Mouse (Mus musculus) heart, postnatal 0 days (tissue): Measurements from ENCODE around the gene Twsg1.

Source experiments
- CTCF ChIP-seq: IDR thresholded peaks from 2 replicates; pipeline ENCODE4 v1.5.1; 2016; ENCODE audit warnings: antibody characterized with exemption, control low read depth, low read depth
- EP300 ChIP-seq: IDR thresholded peaks from 2 replicates; pipeline ENCODE4 v1.6.1; 2016; ENCODE audit warnings: antibody characterized with exemption, low read depth

- no peak for TF ChIP-seq CTCF
- TF ChIP-seq EP300, result no peak
These were observed 48.7 kb downstream of the Twsg1 start for GRCm38 (mm10) chr17:65902281-65902680.
